Mouse (Mus musculus) adrenal gland, adult (tissue): ENCODE measurements at regions not wholly inside any gene's neighbourhood (a gene's known extent, or its start where the extent isn't known, plus 50 kb on each side); places are given as distances from the start of the nearest gene placed in this dataset.

Experiments
- DNase-seq, 2 experiments: peaks; one replicate each; pipeline ENCODE4 v3.0.0; 2022 to 2023; ENCODE audit warnings: low spot score in 1 of 2; ENCODE audit not compliant: inconsistent age in 2 of 2

DNA sequence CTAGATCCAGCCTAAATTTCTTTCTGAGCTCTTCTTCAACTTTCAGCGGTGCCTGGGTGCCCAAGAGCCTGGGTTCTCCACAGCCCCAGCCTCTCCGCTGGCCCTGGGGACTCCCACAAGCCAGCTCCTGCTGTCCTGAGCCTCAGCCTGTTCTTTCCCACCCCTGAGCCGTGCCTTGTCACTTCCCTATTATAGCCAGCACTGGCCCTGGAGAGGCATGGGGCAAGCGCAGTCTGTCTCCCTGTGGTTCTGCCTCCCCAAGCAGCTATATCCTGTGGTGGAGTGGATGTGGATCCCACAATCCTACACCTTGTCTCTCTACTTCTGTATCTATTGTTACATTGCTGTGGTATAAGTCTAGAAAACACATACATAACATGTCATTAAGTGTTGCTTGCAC lies 128.6 kb upstream of the Hgf start:
- DNase-seq = no peak

DNA sequence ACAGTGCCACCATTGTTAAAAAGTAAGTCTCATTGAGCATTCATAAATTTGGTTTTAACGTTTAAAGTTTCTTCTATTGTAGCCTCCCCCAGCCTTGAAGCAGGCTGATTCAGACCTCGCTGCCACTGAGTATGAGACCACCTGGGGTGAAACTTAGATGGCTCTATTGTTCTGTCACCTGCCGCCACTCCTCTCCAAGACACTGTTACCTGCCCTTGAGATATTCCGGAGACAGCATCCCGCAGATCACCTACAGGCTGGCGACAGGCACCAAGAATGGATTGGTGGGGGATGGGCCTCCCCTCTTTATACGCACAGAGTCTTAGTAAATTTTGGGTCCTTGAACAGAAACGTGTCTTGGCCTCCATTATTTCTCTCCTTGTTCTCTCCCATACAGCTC lies 128.0 kb upstream of the Hgf start:
- DNase-seq = no peak

DNA sequence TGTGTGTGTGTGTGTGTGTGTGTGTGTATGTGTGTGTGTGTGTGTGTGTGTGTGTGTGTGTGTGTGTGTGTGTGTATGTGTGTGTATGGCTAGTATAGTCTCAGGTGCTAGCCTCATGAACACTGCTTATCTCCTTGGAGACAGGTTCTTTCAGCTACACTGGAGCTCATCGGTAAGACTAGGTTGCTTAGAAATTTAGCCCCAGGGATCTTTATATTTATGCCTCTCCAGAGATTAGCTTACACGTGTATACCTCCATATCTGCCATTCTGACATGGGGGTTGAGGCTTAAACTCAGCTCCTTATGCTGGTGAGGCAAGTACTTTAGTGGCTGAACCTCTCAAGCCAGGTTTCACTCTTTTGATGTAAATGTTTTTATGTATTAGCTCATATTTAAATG lies 127.0 kb upstream of the Hgf start:
- DNase-seq = no peak

DNA sequence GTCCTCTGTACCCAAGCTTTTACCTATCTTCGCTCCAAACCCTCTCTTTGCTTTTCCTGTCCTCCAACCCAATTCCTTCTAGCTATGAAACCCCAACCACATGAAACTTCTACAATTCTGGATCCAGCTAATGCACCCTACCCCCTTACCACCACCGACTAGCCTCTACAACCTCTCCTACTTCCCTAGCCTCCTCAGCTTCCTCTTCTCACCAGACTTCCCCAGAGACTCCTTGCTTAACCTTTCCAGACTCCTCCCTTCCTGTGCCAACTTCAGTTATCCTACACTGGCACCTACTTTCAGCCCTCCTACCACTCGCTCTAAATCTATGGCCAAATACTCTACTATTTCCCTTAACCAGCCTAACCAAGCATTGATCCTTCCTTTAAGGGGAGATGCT lies 118.7 kb upstream of the Hgf start:
- no peak for DNase-seq

DNA sequence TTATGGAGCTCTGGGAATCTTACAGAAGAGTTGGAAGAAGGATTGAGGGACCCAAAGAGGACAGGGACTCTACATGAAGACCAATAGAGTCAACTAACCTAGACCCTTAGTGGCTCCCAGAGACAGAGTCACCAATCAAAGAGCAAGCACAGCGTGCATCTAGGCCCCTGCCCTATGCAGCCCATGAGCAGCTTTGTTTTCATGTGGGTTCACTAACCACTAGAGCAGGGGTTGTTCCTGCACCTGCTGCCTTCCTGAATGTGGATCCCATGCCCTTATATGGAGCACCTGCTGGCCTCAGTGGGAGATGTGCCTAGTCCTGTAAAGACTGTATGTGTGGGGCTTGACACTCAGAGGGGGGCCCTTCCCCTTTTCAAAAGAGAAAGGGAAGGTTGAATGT lies 108.2 kb upstream of the Hgf start:
- no peak for DNase-seq

DNA sequence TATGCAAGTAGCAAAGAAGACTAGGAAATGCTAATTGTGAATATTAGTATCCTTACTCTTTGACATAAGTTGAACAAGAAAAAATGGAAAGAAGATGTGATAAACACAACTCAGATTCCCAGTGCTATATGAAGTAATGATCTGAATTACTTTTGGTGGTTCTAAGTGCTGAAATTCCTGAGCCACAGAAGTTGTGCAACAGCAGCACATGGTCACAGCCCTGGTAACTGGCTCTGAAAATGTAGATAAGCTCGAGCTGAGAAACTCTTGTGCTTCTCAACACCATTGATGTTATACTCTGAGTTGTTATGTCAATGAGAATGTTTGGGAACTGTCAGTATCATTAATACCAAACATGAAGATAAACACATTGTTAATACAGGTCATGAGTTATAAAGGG lies 106.3 kb upstream of the Hgf start:
- no peak for DNase-seq

DNA sequence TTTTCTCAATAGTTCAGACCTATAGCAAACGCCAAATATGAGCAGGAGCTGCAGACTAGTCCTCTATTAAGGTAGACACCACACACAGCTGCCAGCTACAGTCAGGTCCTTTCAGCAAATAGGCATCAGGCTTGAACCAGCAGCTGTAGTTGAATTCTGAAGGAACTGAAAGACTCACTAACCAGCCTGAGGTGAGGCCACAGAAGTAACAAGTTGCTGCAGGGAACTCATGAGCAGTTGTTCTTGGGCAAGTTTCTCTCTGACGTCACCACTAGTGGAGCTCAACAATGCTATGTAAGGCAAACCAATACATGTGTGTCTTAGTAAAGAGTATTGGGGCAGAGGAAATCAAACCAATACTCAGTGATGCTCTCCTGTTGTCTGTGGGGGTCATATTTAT lies 91.5 kb upstream of the Hgf start:
- no peak for DNase-seq

DNA sequence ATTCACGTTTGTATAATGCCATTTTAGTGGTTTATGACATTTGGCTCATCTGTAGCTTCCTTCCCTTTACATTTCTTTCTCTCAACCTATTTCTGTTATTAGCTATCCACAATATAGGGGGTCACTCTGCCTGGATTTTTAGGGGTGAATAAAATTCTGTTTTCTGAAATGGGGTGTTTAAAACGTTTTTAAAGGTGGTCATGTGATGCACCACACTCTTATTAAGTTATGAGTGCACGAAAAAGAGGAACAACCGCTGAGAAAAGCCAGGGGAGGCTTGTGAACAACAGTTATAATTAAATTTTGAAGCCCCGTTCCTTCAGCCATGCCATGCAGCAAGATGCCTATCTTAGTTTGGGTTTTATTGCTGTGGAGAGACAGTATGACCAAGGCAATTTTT lies 87.0 kb upstream of the Hgf start:
- no peak for DNase-seq

DNA sequence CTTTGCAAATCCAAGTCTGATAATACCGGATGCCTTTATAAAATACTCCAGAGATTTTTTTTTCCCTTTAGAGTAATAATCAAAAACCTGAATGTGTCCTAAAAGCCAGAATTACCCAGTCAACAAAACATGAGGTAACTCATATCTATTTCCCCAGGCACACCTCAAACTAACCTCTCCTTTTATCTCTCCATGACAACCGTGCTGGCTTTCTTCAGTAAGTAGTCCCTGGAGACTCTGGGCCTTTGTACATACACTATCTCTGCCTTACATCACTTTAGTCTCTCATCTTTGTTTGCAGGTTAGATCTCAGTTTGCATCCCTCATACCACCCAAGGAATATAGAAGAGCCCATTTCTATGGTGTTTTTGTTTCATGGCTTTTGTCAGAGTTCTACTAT lies 84.7 kb upstream of the Hgf start:
- no peak for DNase-seq

DNA sequence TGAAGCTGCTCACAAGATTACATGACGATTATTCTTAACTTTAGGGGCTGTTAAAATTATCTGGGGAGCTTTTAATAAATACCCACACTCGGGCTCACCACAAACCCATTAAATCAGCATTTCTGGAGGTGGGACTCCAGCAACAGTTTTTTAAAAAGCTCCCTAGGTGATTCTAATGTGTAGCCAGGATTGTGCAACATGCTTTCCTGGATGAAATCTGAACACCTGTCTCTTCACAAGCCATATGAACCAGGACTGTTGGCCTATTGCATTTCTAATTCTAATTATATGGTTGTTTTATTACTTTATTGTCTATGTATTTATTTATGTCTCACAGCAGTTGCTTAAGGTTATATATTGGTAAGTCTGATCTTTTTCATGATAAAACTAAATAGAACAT lies 84.1 kb upstream of the Hgf start:
- no peak for DNase-seq

DNA sequence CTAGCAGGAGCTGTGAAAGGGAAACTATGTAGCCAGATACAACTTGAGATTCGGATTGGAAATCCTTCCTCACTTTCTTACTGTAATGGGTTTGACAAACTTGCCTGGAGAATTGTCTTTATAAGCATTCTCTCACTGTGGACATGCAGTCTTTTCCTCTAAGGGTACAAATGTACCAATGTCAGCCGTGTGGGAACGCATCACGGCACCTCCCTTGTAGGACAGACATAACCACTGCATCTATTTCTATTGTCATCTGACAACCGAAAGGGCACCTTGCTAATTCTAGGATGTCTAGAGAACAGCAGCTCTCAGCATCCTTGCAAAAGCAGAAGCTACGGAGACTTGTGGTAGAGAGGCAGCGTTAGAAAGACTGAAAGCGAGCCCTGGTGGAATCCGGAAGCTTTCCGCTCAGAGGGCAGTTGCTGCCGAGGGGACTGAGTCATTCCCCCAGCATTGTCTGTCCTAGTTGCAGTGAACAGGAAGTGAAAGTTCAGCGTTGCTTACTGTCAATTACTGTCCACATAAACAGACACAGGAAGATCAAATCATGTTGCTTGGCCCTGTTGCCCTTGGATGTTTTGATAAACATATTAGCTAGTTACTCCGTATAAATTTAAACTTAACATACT lies 83.5 kb upstream of the Hgf start:
- DNase-seq = peak; percentile 72 to 85

DNA sequence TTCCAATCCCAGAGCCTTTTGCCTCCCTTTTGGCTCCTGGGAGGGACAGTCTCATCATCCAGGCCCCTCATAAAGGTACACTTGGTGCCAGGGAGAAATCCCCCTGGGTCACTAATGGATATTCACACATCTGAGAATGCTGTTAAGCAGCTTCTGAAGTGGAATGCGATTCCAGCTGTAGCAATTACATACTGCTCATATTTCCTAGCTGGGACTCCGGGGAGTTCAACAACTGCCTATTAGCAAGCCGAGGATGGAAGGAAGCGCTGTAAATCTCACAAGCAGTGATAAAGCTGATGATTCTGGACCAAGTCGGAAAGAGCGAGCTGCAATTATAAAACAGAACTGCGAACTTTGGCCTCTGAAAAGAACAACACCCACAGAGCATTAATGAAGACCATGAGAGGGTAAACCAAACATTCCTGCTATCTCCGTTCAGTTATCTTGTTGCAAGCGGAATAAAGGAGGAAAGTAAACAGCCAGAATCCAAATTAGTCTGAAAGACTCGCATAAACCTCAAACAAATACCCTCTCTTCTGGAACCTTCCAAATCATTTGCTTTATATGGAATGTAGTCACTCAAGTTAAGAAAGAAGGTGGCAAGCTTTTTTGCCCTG lies 82.8 kb upstream of the Hgf start:
- DNase-seq = peak; percentile 7 to 62

DNA sequence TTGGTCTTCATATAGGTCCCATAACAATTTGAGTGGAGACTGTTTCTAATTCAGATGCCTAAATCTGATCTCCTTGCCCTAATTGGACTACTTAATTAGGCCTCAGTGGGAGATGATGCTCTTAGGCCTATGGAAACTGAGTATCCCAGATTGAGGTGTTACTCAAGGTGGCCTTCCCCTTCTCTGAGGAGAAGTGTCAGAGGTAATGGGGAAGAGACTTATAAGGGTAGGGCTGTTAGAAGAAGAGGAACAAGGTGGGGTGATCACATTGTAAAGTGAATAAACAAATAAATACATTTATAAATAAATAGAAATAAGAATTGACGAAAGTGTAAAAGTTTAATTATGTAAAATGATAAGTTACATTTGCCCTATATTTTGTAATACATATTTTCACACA lies 65.3 kb upstream of the Hgf start:
- DNase-seq = peak in 1 of 2 experiments; percentile 6

DNA sequence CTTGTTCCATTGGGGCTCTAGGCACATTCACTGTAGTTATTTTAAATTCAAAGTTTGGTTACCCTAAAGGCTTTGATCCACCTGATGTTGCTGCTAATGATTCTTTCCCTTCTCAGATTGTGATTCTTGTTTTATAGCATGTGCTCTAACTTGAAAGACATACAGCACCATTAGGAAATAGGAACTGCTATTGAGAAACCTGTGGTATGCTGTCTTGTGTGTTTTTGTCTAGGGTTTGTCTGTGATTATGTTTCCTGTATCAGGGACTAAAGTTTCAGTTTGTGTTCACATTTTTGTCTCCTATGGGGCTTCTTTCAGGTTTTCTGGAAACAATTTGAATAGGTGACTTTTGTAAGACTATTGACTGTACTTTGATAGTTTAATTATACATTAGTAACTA lies 63.5 kb upstream of the Hgf start:
- no peak for DNase-seq

DNA sequence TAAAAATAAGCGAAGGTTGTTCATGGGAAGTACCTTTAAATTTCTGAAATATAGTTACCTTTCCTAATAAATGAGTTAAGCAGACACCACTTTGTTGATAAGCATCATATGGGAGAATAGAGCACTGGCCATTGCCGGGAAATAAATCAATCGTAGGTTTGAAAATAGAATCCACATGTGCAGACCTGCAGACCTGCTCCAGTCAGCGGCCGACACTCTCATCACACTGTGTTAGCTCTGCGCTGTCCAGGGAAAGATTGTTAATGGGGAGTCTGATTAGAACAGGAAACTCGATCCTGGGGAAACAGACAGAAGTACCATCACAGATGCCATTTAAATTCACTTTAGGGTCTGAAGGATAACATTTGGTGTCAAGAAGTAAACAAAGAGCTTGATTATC lies 53.4 kb upstream of the Hgf start:
- peak in 1 of 2 experiments; percentile 12 for DNase-seq
